Mouse (Mus musculus) neutrophil, adult 83 days (primary cell): ENCODE data around the gene Olfr1089. TPM values are rescaled to one million over a fixed set of nuclear protein-coding genes. Genes with fewer than 3 reads are reported as not detected.

Experiments
- total RNA-seq, 2 experiments: library from RNA; stranded (reverse); gene quantifications; one replicate each; pipeline ENCODE4 v1.2.4; 2023

Gene Olfr1089
- not detected for total RNA-seq

DNA sequence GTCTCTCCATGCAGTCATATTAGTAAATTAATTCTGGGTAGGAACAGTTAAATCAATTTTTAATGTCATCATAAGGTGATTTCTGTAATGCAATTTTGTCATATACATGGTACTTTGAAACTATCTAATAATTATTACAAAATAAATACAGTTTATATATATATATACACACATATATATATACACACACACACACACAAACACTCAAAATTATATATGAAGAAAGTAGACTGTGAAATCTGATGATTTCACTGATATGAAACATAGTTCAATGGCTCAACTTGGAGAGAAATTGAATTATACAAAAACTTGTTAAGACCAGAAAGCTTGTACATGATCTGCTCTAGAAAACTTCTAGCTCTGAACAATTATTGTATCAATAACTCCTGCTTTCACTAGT lies at the start of gene Olfr1089:
Olfr1089 (minus strand) TSS at position 101 of the 400 bp plus-strand sequence.

DNA sequence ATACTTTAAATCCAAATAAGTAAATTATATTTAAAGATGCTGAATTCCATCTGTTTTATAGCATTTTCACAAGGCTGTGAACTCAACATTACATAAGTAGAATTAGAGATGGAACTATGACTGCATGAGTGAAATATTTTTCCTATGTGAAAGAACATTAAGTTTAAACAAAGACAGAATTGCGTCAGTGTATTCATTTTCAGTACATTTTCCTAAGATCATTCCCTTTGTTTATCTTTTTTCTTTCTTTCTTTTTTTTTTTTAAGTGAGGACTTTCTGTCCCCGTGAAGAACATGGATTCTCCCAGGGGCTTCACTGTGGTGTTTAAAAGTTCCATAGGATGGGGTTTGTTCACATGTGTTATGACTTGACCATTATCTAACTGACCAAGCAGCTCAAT lies 48.7 kb upstream of the Olfr1089 start, which contains the start of gene Olfr1093:
Olfr1093 (plus strand) TSS at position 301 of the 400 bp plus-strand sequence.

DNA sequence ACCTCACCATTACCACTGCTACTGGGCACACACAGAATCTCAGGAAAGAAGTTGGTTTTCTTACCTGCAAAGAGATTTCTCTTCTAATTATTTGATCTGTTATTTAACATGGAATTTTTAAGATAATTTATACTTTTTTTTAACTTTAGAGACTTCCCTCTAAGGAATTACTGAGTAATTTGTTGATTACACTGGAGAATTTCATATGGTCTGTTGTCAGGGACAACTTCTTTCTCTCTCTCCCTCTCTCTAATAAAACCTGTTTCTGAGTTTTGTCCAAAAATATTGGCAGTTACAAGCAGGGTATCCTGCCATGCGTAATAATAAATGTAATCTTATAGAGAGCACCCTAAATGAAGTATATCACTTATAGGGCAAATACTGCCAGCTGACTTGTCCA lies 25.4 kb upstream of the Olfr1089 start, which contains the start of gene Olfr1090:
Olfr1090 (minus strand) TSS at position 101 of the 400 bp plus-strand sequence.

DNA sequence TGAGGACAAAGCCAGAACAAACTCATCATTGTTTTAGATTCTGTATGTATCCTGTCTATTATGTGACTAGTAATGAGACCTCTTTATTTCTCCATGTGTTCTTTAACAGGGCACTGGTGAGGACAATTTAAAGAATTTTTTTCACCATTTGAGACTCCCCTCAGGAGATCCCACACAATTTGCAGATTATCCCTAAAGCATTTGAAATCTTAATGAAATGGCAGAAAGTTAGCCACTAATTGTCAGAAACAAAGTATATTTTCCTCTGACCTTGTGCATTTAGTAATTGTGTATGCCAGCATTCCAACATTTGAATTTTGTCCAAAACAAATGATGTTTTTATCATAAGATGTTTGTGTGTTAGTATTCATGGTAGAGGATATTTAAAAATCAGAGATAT lies 35.2 kb downstream of the Olfr1089 start, which contains the start of gene Olfr1087:
Olfr1087 (minus strand) TSS at position 101 of the 400 bp plus-strand sequence.

Other genes starting within 250 kb of the Olfr1089 start
- not detected for gene Olfr228, start 246.3 kb downstream of the Olfr1089 start, total RNA-seq
- not detected for gene Olfr1076, start 225.2 kb downstream of the Olfr1089 start, total RNA-seq
- not detected for gene Olfr1079, start 191.2 kb downstream of the Olfr1089 start, total RNA-seq
- not detected for gene Olfr1080, start 175.5 kb downstream of the Olfr1089 start, total RNA-seq
- not detected for gene Olfr1082, start 134.7 kb downstream of the Olfr1089 start, total RNA-seq
- not detected for gene Olfr1084, start 94.0 kb downstream of the Olfr1089 start, total RNA-seq
- not detected for gene Olfr1085, start 71.7 kb downstream of the Olfr1089 start, total RNA-seq
- gene Olfr1086, start 53.6 kb downstream of the Olfr1089 start, total RNA-seq, result not detected
- gene Olfr1087, start 35.3 kb downstream of the Olfr1089 start, total RNA-seq, result not detected
- not detected for gene Olfr1090, start 25.3 kb upstream of the Olfr1089 start, total RNA-seq
- gene Olfr1093, start 48.8 kb upstream of the Olfr1089 start, total RNA-seq, result not detected
- not detected for gene Olfr141, start 76.3 kb upstream of the Olfr1089 start, total RNA-seq
- not detected for gene Olfr1094, start 91.0 kb upstream of the Olfr1089 start, total RNA-seq
- not detected for gene Olfr1095, start 118.0 kb upstream of the Olfr1089 start, total RNA-seq
- not detected for gene Gm13723, start 141.1 kb upstream of the Olfr1089 start, total RNA-seq
- not detected for gene Olfr1097, start 158.5 kb upstream of the Olfr1089 start, total RNA-seq
- gene Olfr1098, start 190.8 kb upstream of the Olfr1089 start, total RNA-seq, result not detected
- gene Olfr1099, start 227.0 kb upstream of the Olfr1089 start, total RNA-seq, result not detected
- not detected for gene Olfr1100, start 246.3 kb upstream of the Olfr1089 start, total RNA-seq